Mouse (Mus musculus) gastrocnemius, adult 2 months (tissue): ENCODE results near the gene Ass1. TPM values are rescaled to one million over a fixed set of nuclear protein-coding genes. Genes with fewer than 3 reads are reported as not detected.
"Not testable (repeated sequence)": the region's sequence is repeated elsewhere in the genome, so short reads cannot be mapped to it uniquely, and the experiment has no call there.

Experiments used
- DNase-seq: peaks from one replicate; pipeline ENCODE4 v3.0.0; 2022
- H3K27ac ChIP-seq: fragments of 200-600 bp; 2 replicates; pipeline ENCODE4 v1.8.1; 2022; ENCODE audit warnings: mild to moderate bottlenecking
- H3K4me3 ChIP-seq: fragments of 200-600 bp; 2 replicates; pipeline ENCODE4 v1.8.1; 2022; ENCODE audit warnings: mild to moderate bottlenecking, moderate library complexity
- CTCF ChIP-seq: fragments of 200-600 bp; IDR thresholded peaks from 2 replicates; pipeline ENCODE4 v1.8.1; 2022; ENCODE audit warnings: antibody characterized with exemption, mild to moderate bottlenecking, moderate library complexity
- intact Hi-C: fragments of 180-260 bp; cut with DNase I; formaldehyde crosslinking; loops from one replicate; pipeline ENCODE4 v1.15.1; 2025
- total RNA-seq, 2 experiments: library from RNA; stranded (reverse); gene quantifications; 2 replicates each; pipeline ENCODE4 v1.2.3; 2021

Gene Ass1
- total RNA-seq, 2 experiments from 2014 or later: 2.6 to 3.9 TPM

DNA sequence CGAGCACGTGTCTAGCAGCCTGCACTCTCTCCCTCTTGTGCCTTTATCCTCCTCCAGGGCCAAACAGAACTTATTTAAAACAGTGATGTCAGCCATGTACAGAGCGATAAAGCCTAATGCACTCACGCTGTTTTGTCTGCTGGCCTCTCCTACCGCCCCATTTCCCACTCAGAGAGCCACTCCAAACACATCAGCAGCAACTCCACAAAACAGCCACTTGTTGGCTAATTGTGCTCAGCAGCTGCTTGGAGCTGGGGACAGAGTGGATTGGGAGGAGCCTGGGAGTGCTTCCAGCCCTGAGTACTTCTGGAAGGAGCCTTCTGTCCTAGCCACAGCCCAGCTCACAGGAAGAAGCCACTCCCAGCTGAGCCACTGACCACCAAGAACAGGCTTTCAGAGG is 67.0 kb downstream of the Ass1 start:
- DNase-seq: peak; percentile 78
- no peak for TF ChIP-seq CTCF
- no peak overlapping the region for H3K4me3 ChIP-seq
- intact Hi-C loops: no loop called here
- H3K27ac ChIP-seq: no peak overlapping the region

DNA sequence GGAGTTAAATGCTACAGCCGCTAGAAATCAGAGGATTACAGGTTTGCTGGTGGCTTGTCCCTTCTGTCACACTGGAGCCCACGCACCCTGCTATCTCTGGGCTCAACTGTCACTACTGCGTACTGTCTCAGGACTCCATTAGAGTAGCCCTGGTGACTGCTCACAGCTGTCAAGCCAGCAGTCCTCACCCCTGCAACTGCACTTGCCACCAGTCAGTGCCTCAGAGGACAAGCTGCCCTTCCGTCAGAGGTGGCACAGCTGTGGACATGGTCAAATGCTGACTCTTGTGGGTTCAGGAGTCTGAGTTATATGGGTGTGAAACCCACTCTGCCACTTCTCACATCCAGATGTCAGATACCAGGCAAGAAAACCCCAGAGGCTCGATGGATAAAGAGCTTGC is 68.7 kb downstream of the Ass1 start:
- no peak for TF ChIP-seq CTCF
- DNase-seq: no peak
- Histone ChIP-seq H3K4me3 (no peak overlapping the region), H3K27ac (no peak overlapping the region)
- intact Hi-C loops: no loop called here

DNA sequence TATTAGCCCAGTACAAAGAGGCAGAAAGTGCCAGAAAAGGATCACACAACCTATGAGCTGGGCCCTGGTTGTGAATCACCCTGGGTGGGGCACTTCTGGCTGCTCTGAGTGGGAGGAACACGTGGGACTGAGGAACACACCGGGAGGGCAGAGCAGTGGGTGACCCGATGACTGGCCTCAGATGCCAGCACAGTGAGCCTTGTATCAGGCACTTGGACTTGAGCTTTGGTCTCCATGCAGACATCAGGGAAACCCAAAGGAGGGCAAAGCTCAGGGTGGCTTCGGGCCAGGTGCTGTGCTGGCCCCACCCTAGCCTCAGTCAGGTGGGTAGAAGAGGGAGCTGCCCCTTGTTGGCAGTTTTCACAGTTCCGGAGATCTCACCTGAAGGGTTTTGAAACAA is 71.6 kb downstream of the Ass1 start:
- intact Hi-C loops: no loop called here
- H3K4me3 ChIP-seq: no peak overlapping the region
- TF ChIP-seq CTCF: no peak
- DNase-seq: no peak
- no peak overlapping the region for H3K27ac ChIP-seq

DNA sequence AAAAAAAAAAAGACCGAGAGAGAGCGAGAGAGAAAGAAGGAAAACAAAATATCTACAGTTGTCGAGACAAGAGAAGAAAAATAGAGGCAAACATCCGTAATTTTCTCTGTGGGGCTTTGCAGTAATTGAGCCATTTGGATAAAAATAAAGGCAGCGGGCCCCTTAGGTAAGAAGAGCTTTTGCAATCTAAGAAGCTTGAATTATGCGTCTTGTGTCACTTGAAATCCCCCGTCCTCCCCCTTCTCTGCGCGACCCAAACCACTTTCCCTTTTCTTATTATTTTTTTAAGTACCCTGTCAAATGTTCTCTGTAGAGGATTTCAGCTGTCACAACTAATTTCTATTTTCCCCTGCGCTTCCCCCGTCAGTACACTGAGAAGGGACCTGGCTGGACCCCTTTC is 77.7 kb downstream of the Ass1 start:
- DNase-seq: no peak
- Histone ChIP-seq H3K4me3 (no peak overlapping the region), H3K27ac (no peak overlapping the region)
- TF ChIP-seq CTCF: no peak
- intact Hi-C loops: no loop called here

DNA sequence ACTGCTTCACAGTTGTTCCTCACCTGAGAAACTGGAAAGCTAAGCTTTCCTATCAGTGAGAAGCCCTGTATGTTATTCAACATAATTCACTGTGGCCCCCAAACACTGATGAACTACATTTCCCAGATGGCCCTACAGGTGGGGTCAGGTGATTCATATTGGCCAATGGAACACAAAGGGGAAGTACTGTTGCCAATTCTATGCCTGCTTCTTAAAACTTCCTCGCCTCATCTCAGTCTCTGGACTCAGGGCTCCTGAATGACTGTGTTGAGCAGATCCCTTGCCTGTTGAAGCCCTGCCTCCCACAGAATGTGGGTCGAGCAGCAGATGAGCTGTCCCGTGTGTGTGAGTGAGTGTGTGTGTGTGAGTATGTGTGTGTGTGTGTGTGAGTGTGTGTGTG is 80.5 kb downstream of the Ass1 start:
- DNase-seq: no peak
- Histone ChIP-seq H3K27ac (no peak overlapping the region), H3K4me3 (peak overlapping the region; percentile 45; the same call in 1 of the 2 replicates)
- intact Hi-C loops: no loop called here
- no peak for TF ChIP-seq CTCF

DNA sequence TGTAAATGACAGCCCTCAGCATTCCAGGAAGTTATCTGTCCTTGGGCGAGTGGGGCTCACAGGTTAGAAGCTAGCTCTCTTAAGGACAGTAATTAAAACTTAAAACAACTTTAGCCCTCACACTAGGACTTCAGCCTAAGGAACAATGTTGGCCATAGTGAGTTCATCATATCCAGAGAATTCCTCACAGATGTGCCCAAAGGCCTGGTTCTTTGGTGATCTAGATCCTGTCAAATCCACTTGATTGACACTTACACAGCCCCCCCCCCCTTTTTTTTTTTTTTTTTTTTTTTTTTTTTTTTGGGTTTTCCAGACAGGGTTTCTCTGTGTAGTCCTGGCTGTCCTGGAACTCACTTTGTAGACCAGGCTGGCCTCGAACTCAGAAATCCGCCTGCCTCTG is 81.3 kb downstream of the Ass1 start:
- DNase-seq, intact Hi-C loops, H3K4me3 ChIP-seq, H3K27ac ChIP-seq: not testable (repeated sequence)

DNA sequence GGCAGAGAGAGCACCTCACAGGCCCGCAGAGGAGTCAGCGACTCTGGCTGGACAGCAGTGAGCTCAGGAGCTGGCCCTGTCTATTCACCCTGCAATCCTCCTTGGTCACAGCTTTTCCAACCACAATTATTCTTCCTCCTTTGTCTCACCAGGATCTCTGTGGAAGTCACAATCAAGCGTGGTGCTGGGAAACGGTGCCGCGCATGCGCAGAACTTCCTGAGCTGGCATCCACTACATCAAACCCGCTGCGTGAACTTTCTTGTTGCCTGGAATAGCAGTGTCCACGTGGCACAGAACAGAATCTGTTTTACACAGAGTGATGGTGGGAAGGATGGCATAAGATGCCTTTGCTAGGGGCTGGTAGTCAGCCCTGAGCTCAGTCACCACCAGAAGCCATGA is 82.0 kb downstream of the Ass1 start:
- DNase-seq: no peak
- no peak overlapping the region for H3K4me3 ChIP-seq
- TF ChIP-seq CTCF: no peak
- H3K27ac ChIP-seq: no peak overlapping the region
- intact Hi-C loops: no loop called here

DNA sequence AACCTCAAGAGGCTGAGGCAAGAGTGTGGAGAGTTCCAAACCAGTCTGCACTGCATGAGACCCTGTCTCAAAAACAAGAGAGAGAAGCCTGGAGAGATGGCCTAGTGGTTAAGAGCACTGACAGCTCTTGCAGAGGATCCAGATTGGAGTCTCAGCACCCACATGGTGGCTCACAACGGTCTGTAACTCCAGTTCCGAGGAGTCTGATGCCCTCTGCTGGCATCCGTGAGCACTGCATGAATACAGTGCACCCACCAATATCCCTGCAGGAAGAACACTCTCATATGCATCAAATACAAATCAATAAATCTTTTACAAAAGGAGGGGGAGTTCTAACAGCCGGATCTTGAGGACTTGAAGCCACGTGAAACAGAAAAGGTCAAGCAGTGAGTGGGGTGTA is 84.6 kb downstream of the Ass1 start:
- no peak for DNase-seq
- intact Hi-C loops: no loop called here
- Histone ChIP-seq H3K4me3 (no peak overlapping the region), H3K27ac (no peak overlapping the region)
- peak; percentile 41 for TF ChIP-seq CTCF

Other genes with a start within 250 kb of the Ass1 start
- 1 to 10 TPM; 4.6 to 5.1 TPM for gene Ncs1, start 224.4 kb upstream of the Ass1 start, total RNA-seq
- 10 to 100 TPM; 21.6 to 36.8 TPM for gene Hmcn2, start 155.8 kb upstream of the Ass1 start, total RNA-seq
- 1 to 10 TPM; 7.8 to 9.3 TPM for gene Fubp3, start 102.4 kb downstream of the Ass1 start, total RNA-seq
- gene Prdm12, start 169.8 kb downstream of the Ass1 start, total RNA-seq: not detected
- 1 to 10 TPM; 8.1 to 8.3 TPM for gene Exosc2, start 200.5 kb downstream of the Ass1 start, total RNA-seq
- 10 to 100 TPM; 23.0 to 25.4 TPM for gene Abl1, start 218.2 kb downstream of the Ass1 start, total RNA-seq